Mouse (Mus musculus) midbrain, embryonic 13.5 days (tissue): ENCODE measurements around the gene Baz1a. TPM values are rescaled to one million over a fixed set of nuclear protein-coding genes. Genes with fewer than 3 reads are reported as not detected.
"Not testable (repeated sequence)": the region's sequence is repeated elsewhere in the genome, so short reads cannot be mapped to it uniquely, and the experiment has no call there.

ENCODE experiments used
- ATAC-seq: fragments of 200-750 bp; cut with Nextera tagmentation; 2 replicates; pipeline ENCODE4 v1.8.0; 2017; ENCODE audit warnings: mild to moderate bottlenecking, moderate TSS enrichment, moderate library complexity
- H3K27ac ChIP-seq: fragments of 300-500 bp; sonication (generic); 2 replicates; pipeline ENCODE4 v1.5.1; 2015; ENCODE audit warnings: inconsistent platforms, mild to moderate bottlenecking, moderate library complexity
- H3K27me3 ChIP-seq: fragments of 300-500 bp; sonication (generic); 2 replicates; pipeline ENCODE4 v1.6.1; 2015; ENCODE audit warnings: mild to moderate bottlenecking, inconsistent platforms
- H3K36me3 ChIP-seq: fragments of 300-500 bp; sonication (generic); 2 replicates; pipeline ENCODE4 v1.6.1; 2015; ENCODE audit warnings: mild to moderate bottlenecking, inconsistent platforms
- H3K4me1 ChIP-seq: fragments of 300-500 bp; sonication (generic); replicated peaks from 2 replicates; pipeline ENCODE4 v1.6.1; 2015; ENCODE audit warnings: inconsistent platforms
- H3K4me2 ChIP-seq: fragments of 300-500 bp; sonication (generic); replicated peaks from 2 replicates; pipeline ENCODE4 v1.6.1; 2015; ENCODE audit warnings: moderate library complexity, mild to moderate bottlenecking, inconsistent platforms
- H3K4me3 ChIP-seq: fragments of 300-500 bp; sonication (generic); replicated peaks from 2 replicates; pipeline ENCODE4 v1.5.1; 2015; ENCODE audit warnings: mild to moderate bottlenecking, inconsistent platforms
- H3K9ac ChIP-seq: fragments of 300-500 bp; sonication (generic); replicated peaks from 2 replicates; pipeline ENCODE4 v1.6.1; 2015; ENCODE audit warnings: mild to moderate bottlenecking, inconsistent platforms
- H3K9me3 ChIP-seq: fragments of 300-500 bp; sonication (generic); 2 replicates; pipeline ENCODE4 v1.6.1; 2016; ENCODE audit warnings: mild to moderate bottlenecking, inconsistent platforms
- WGBS: fragments of 180-500 bp; shearing (Covaris S2); methylation state at CpG from one replicate; pipeline ENCODE4 v1.1.7; 2015; 5-methylcytosine and 5-hydroxymethylcytosine counted together
- polyA plus RNA-seq: library from polyadenylated mRNA; unstranded; fragments of >200 nt; fragmentation: Nextera tagmentation; extraction: Ambion mirVana; gene quantifications from 2 replicates; pipeline ENCODE4 v1.2.1, GENCODE M21; 2015

The Baz1a gene
- polyA plus RNA-seq, 1 experiment from 2014 or later: 21.8 TPM

DNA sequence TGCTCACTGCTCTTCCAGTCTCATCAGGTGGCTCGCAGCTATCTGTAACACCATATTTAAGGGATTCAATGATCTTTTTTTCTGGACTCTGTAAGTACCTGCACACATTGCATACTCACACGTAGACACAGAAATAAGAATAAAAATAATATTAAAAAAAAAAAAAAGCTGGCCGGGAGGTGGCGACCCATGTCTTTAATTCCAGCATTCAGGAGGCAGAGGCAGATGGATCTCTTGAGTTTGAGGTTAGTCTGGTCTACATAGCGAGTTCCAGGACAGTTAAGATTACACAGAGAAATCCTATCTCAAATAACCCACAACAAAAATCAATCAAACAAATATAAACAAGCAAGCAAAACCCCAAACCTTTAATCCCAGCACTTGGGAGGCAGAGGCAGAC is 10.3 kb downstream of the Baz1a start:
- Histone ChIP-seq H3K4me3 (no peak overlapping the region), H3K4me1 (no peaks in the 10 kb centered on the region), H3K9ac (no peak overlapping the region), H3K27me3 (no peaks in the 10 kb centered on the region), H3K27ac (no peak overlapping the region), H3K4me2 (no peak overlapping the region), H3K9me3 (no peaks in the 10 kb centered on the region), H3K36me3 (no peaks in the 10 kb centered on the region)
- 91% methylated on average over 5 of the region's 5 CpGs for WGBS
- no peak for ATAC-seq

DNA sequence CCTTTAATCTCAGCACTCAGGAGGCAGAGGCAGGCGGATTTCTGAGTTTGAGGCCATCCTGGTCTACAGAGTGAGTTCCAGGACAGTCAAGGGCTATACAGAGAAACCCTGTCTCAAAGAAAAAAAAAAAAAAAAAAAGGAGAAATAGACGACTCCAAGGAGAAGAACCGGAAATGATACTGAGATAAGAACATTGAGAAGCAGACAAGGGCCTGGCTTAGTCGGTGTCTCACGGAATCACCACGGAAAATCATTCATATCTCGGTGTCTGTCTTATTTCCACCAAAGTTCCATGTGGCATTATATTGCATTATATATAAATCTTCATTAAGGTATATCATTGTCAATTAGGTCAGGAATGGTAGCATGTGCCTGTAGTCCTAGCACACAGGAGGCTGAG is 11.6 kb downstream of the Baz1a start:
- not testable (repeated sequence) for H3K9me3 ChIP-seq, H3K27ac ChIP-seq, H3K9ac ChIP-seq, ATAC-seq, H3K4me3 ChIP-seq, H3K27me3 ChIP-seq, H3K36me3 ChIP-seq, H3K4me1 ChIP-seq, H3K4me2 ChIP-seq
- WGBS: 96% methylated on average over 7 of the region's 7 CpGs

GRCm38 (mm10) chr12:54999016-54999690 is 15.0 kb downstream of the Baz1a start:
- H3K4me3 ChIP-seq: no peak overlapping the region
- no peaks in the 10 kb centered on the region for H3K4me1 ChIP-seq
- H3K27me3 ChIP-seq: no peaks in the 10 kb centered on the region
- H3K4me2 ChIP-seq: no peak overlapping the region
- H3K9ac ChIP-seq: no peak overlapping the region
- H3K27ac ChIP-seq: no peak overlapping the region
- ATAC-seq: no peak
- no peaks in the 10 kb centered on the region for H3K36me3 ChIP-seq
- WGBS: 86% methylated on average over 14 of the region's 14 CpGs
- no peaks in the 10 kb centered on the region for H3K9me3 ChIP-seq

GRCm38 (mm10) chr12:54998411-54998810 is 15.7 kb downstream of the Baz1a start:
- WGBS: 81% methylated on average over 5 of the region's 5 CpGs
- Histone ChIP-seq H3K4me2 (no peak overlapping the region), H3K4me3 (no peak overlapping the region), H3K9ac (no peak overlapping the region), H3K27ac (no peak overlapping the region), H3K4me1 (no peaks in the 10 kb centered on the region), H3K36me3 (no peaks in the 10 kb centered on the region), H3K27me3 (no peaks in the 10 kb centered on the region), H3K9me3 (no peaks in the 10 kb centered on the region)
- ATAC-seq: no peak

DNA sequence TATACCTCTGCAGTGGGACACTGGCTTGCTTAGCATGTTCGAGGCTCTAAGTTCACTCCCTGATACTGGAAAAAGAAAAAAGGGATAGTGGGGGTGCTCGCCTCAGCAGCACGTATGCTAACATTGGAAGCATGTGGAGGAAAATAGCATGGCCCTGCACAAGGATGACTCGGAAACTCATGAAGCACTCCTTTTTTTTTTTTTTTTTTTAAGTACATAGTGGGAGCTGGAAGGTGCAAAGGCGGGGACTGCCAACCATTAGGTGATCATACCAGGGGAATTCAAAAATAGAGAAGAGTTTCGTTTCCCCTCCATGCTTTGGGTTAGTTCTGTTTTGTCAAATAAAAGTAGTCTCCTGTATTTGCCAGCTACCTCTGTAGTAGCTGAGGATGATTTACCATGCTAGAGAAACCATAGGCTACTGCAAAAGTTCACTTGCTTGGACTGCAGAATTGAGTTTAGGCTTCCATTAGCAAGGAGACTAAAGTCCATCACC is 17.1 kb downstream of the Baz1a start:
- Histone ChIP-seq H3K27ac (no peak overlapping the region), H3K36me3 (no peaks in the 10 kb centered on the region), H3K27me3 (no peaks in the 10 kb centered on the region), H3K4me2 (no peak overlapping the region), H3K9me3 (no peaks in the 10 kb centered on the region), H3K4me3 (no peak overlapping the region), H3K4me1 (no peaks in the 10 kb centered on the region), H3K9ac (no peak overlapping the region)
- WGBS: 90% methylated on average over 6 of the region's 6 CpGs
- ATAC-seq: no peak

DNA sequence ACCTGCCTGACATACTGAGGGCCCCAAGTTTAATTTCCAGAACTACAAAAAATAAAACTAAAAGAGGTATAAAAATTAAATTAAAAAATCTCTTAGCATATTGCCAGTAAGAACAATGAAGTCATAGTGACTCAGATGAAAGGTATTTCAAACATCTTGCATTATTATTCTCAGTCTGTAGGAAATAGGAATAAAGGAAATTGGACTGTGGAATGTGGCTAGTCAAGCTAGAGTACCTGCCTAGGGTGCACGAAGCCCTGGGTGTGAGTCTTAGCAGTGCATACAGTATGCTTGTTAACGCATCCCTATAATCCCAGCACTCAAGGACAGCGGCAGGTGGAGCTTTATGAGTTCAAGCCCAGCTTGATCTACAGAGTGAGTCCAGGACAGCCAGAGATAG is 18.2 kb downstream of the Baz1a start:
- WGBS: 82% methylated on average over 3 of the region's 3 CpGs
- H3K4me3 ChIP-seq: no peak overlapping the region
- H3K9me3 ChIP-seq: no peaks in the 10 kb centered on the region
- H3K27me3 ChIP-seq: no peaks in the 10 kb centered on the region
- H3K27ac ChIP-seq: no peak overlapping the region
- no peaks in the 10 kb centered on the region for H3K4me1 ChIP-seq
- no peak overlapping the region for H3K9ac ChIP-seq
- H3K36me3 ChIP-seq: no peaks in the 10 kb centered on the region
- no peak for ATAC-seq
- H3K4me2 ChIP-seq: no peak overlapping the region

DNA sequence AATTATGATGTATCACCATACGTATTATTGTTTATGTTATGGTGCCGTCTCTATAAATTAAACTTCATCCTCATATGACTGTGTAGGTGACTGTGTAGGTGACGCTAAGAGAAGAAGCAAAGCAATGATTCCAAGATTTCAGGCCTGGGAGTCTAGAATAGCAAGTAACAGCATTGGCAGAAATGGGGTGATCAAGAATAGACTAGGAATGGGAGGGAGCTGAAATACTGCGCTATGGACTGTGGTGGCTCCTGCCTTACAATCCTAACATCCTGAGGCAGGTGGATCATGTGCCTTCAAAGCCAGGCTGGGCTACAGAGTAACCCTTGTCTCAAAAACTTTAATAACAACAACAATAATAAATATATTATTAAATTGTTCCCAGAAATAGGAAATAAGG is 19.7 kb downstream of the Baz1a start:
- WGBS: 95% methylated on average over 4 of the region's 4 CpGs
- Histone ChIP-seq H3K27ac (no peak overlapping the region), H3K4me1 (no peaks in the 10 kb centered on the region), H3K4me3 (no peak overlapping the region), H3K9ac (no peak overlapping the region), H3K27me3 (no peaks in the 10 kb centered on the region), H3K9me3 (no peaks in the 10 kb centered on the region), H3K4me2 (no peak overlapping the region), H3K36me3 (no peaks in the 10 kb centered on the region)
- ATAC-seq: no peak

- no peaks in the 10 kb centered on the region for H3K4me1 ChIP-seq
- no peaks in the 10 kb centered on the region for H3K9me3 ChIP-seq
- no peaks in the 10 kb centered on the region for H3K27me3 ChIP-seq
- H3K36me3 ChIP-seq: no peaks in the 10 kb centered on the region
- 82% methylated on average over 6 of the region's 6 CpGs for WGBS
- H3K27ac ChIP-seq: no peak overlapping the region
- H3K9ac ChIP-seq: no peak overlapping the region
- no peak overlapping the region for H3K4me2 ChIP-seq
- H3K4me3 ChIP-seq: no peak overlapping the region
- ATAC-seq: no peak
Observed at GRCm38 (mm10) chr12:54994068-54994386, 20.1 kb downstream of the Baz1a start.

DNA sequence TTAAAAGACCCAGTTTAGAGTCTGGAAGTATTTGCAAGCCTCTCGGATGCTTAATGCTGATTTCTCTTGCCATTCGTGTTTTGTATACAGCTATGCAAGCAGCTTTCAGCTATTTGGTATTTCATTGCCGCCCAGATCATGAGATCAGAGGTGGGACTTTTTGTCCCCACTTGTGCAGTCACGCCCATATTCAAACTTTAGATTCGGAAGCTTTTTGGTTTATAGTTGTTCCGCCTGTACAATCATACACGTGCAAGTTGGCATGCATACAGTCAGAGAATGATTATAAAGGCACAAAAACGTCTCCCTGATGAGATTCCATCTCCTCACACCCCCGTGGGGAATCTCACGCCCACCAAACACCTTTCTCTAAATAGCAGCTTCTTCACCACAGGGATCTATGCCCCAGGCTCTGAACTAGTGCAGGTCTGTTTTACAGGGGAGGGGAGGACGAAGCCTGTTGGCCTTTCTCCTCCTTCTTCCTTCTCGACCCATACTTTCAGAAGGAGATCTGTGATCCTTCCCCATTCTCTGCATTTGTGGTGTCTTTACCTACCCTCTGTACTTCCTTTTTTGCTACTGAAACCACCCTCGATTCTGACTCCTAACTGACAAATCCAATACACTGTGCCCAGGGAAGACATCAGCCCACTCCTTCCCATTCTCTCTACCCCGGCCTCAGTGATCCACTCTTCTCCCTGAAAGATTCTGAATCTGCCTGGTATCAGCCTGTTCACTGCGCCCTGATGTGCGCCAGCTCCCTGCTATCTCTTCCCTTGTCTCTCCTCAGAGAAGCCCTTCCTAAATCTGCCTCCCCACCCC is 20.7 kb downstream of the Baz1a start:
- no peaks in the 10 kb centered on the region for H3K9me3 ChIP-seq
- H3K36me3 ChIP-seq: no peaks in the 10 kb centered on the region
- no peak overlapping the region for H3K4me3 ChIP-seq
- no peak for ATAC-seq
- H3K9ac ChIP-seq: no peak overlapping the region
- no peaks in the 10 kb centered on the region for H3K27me3 ChIP-seq
- H3K4me1 ChIP-seq: no peaks in the 10 kb centered on the region
- no peak overlapping the region for H3K27ac ChIP-seq
- 76% methylated on average over 16 of the region's 16 CpGs for WGBS
- no peak overlapping the region for H3K4me2 ChIP-seq

DNA sequence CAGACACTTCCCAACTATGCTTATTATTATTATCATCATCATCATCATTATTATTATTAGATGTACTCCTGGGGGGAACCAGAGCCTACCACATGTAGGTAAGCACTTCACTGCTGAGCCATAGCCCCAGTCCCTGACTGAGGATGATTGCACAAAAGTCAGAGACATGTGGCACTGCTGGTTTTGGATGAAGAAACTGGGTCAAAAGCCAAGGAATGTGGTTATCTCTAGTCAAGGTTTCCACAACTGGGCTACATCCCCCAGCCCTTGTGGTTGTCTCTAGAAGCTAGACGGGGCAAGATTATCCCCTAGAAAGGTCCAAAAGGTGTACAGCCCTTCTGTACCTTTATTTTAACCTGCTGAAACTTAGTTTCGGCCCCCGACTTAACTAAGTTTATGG is 21.3 kb downstream of the Baz1a start:
- H3K27me3 ChIP-seq: no peaks in the 10 kb centered on the region
- no peak for ATAC-seq
- no peak overlapping the region for H3K4me2 ChIP-seq
- H3K9ac ChIP-seq: no peak overlapping the region
- H3K4me3 ChIP-seq: no peak overlapping the region
- no peaks in the 10 kb centered on the region for H3K9me3 ChIP-seq
- WGBS: 97% methylated on average over 3 of the region's 3 CpGs
- no peaks in the 10 kb centered on the region for H3K4me1 ChIP-seq
- no peak overlapping the region for H3K27ac ChIP-seq
- H3K36me3 ChIP-seq: no peaks in the 10 kb centered on the region

DNA sequence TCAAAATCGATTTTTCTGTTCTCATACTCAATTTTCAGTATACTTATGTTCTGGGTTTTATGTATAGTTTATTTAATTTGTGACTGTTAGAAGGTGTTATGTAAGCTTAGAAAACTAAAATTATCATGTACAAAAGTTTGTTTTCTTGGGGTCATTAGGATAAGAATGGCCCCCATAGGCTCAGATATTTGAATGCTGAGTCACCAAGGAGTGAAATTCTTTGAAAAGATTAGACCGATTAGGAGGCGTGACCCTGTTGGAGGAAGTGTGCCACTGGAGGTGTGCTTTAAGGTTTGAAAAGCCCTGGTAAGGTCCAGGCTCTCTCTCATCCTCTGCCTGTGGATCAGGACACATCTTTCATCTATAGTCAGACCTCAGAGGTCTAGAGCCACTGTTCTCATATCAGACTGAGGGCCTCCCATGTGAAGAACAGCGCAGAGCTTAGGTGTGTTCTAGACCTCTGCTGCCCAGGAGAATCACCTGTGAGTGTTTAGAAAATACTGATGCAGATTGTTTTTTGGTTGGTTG is 25.8 kb downstream of the Baz1a start:
- WGBS: 79% methylated on average over 4 of the region's 4 CpGs

GRCm38 (mm10) chr12:54987156-54987555 is 27.0 kb downstream of the Baz1a start:
- Histone ChIP-seq H3K9me3 (no peaks in the 10 kb centered on the region), H3K27ac (no peak overlapping the region), H3K4me3 (no peak overlapping the region), H3K36me3 (no peaks in the 10 kb centered on the region), H3K27me3 (no peaks in the 10 kb centered on the region), H3K4me1 (peaks cover 9% of the 10 kb centered on the region), H3K9ac (no peak overlapping the region), H3K4me2 (no peak overlapping the region)
- no peak for ATAC-seq
- 90% methylated on average over 2 of the region's 2 CpGs for WGBS

More for the DNA sequence above, 25.8 kb downstream of the Baz1a start:
- no peaks in the 10 kb centered on the region for H3K9me3 ChIP-seq
- H3K4me2 ChIP-seq: no peak overlapping the region
- no peaks in the 10 kb centered on the region for H3K27me3 ChIP-seq
- H3K27ac ChIP-seq: no peak overlapping the region
- no peak overlapping the region for H3K9ac ChIP-seq
- no peak overlapping the region for H3K4me3 ChIP-seq
- H3K4me1 ChIP-seq: peaks cover 9% of the 10 kb centered on the region
- no peaks in the 10 kb centered on the region for H3K36me3 ChIP-seq
- no peak for ATAC-seq
